Mouse (Mus musculus) kidney, postnatal 10 days (tissue): Measurements from ENCODE around the gene Slc25a43.

Experiments
- DNase-seq: peaks from one replicate; pipeline ENCODE4 v3.0.0; 2021; ENCODE audit warnings: mixed read lengths

Gene Slc25a43

GRCm38 (mm10) chrX:36743503-36744101, at the start of gene Slc25a43:
TSS of gene Slc25a43 (plus strand) at chrX:36743659.
- peak; percentile 41 for DNase-seq

- no peak for DNase-seq
Observed at GRCm38 (mm10) chrX:36740124-36740951, 3.1 kb upstream of the Slc25a43 start.

- DNase-seq = no peak
Observed at GRCm38 (mm10) chrX:36741278-36741677, 2.2 kb upstream of the Slc25a43 start.

GRCm38 (mm10) chrX:36742744-36743143, 715 bp upstream of the Slc25a43 start:
- DNase-seq = no peak

GRCm38 (mm10) chrX:36744735-36745134, 1.3 kb downstream of the Slc25a43 start:
- DNase-seq = peak; percentile 45

GRCm38 (mm10) chrX:36745333-36745732, 1.9 kb downstream of the Slc25a43 start:
- DNase-seq = no peak

GRCm38 (mm10) chrX:36746789-36747188, 3.3 kb downstream of the Slc25a43 start:
- DNase-seq = no peak

- DNase-seq = no peak
Observed at GRCm38 (mm10) chrX:36748573-36748972, 5.1 kb downstream of the Slc25a43 start.

- no peak for DNase-seq
Observed at GRCm38 (mm10) chrX:36749281-36749785, 5.9 kb downstream of the Slc25a43 start.

GRCm38 (mm10) chrX:36750591-36750990, 7.1 kb downstream of the Slc25a43 start:
- no peak for DNase-seq

- DNase-seq = no peak
Observed at GRCm38 (mm10) chrX:36752586-36752985, 9.1 kb downstream of the Slc25a43 start.

- DNase-seq = no peak
Observed at GRCm38 (mm10) chrX:36757796-36758472, 14.5 kb downstream of the Slc25a43 start.

- no peak for DNase-seq
Observed at GRCm38 (mm10) chrX:36758566-36758965, 15.1 kb downstream of the Slc25a43 start.

GRCm38 (mm10) chrX:36760946-36761635, 17.6 kb downstream of the Slc25a43 start:
- peak; percentile 59 for DNase-seq

- peak; percentile 33 for DNase-seq
Observed at GRCm38 (mm10) chrX:36762289-36762688, 18.8 kb downstream of the Slc25a43 start.

GRCm38 (mm10) chrX:36762894-36763293, 19.4 kb downstream of the Slc25a43 start:
- no peak for DNase-seq

GRCm38 (mm10) chrX:36763298-36763933, 20.0 kb downstream of the Slc25a43 start:
- no peak for DNase-seq

GRCm38 (mm10) chrX:36763934-36764317, 20.5 kb downstream of the Slc25a43 start:
- DNase-seq = no peak

GRCm38 (mm10) chrX:36767386-36767785, 23.9 kb downstream of the Slc25a43 start:
- DNase-seq = no peak

- no peak for DNase-seq
Observed at GRCm38 (mm10) chrX:36772591-36772990, 29.1 kb downstream of the Slc25a43 start.

- DNase-seq = no peak
Observed at GRCm38 (mm10) chrX:36775520-36775919, 32.1 kb downstream of the Slc25a43 start.

GRCm38 (mm10) chrX:36777694-36778093, 34.2 kb downstream of the Slc25a43 start:
- DNase-seq = no peak
